Mouse (Mus musculus) layer of hippocampus, adult 2 months (tissue): ENCODE data around the gene Gcnt7. TPM values are rescaled to one million over a fixed set of nuclear protein-coding genes. Genes with fewer than 3 reads are reported as not detected.

Experiments used
- DNase-seq, 2 experiments: peaks; one replicate each; pipeline ENCODE4 v3.0.0; 2022; ENCODE audit warnings: low spot score in 2 of 2
- H3K27ac ChIP-seq: fragments of 200-600 bp; 2 replicates; pipeline ENCODE4 v1.8.1; 2022
- H3K4me3 ChIP-seq: fragments of 200-600 bp; 2 replicates; pipeline ENCODE4 v1.8.1; 2022; ENCODE audit warnings: mild to moderate bottlenecking
- CTCF ChIP-seq: fragments of 200-600 bp; conservative IDR thresholded peaks from 2 replicates; pipeline ENCODE4 v1.8.1; 2022; ENCODE audit warnings: antibody characterized with exemption, mild to moderate bottlenecking, moderate library complexity
- total RNA-seq, 2 experiments: library from RNA; stranded (reverse); gene quantifications; 2 replicates each; pipeline ENCODE4 v1.2.3; 2021

The Gcnt7 gene
- total RNA-seq, 2 experiments from 2014 or later = not detected

DNA sequence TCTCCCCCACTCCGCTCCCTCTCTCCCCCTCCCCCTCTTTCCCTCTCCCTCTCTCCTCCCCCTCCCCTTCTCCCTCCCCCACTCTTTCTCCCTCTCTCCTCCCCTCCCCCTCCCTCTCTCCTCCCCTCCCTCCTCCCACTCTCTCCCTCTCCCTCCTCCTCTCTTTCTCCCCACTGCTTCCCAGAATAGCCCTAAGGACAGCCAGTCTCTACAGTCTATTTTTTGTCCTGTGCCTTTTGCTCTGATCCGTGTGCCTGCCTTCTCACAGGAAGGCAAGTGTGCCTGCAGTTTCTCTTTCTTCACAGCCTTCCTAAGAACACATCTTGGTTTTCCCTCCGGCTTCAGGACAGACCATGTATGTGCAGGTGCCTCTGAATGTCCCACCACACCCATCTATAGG is 19.0 kb upstream of the Gcnt7 start:
- DNase-seq = no peak

DNA sequence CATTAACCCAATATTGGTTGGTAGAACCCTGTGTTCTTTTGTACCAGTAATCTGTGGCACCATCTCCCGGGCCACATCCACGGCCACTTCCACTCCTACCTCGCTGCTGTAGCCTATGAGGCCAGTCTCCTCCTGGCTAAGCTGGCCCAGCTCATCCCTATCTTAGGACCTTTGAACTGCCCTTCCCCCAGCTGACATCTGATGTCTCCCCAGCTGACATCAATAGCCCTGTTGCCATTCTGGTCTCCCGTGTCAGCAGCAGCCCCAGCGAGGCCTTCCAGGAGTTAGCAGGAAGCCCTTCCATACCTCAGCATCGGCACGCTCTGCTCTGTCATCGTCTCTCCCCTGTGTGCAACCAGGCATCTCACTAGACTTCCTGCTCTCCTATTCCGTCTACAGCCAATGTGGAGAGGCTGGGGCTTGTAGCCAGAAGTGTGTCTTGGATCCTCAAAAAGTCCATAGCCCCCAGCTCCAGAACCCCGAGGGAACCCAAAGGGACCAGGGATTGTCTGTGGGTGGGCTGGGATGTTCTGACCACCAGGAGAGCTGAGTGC is 18.4 kb upstream of the Gcnt7 start:
- no peak for TF ChIP-seq CTCF
- H3K27ac ChIP-seq = no peak overlapping the region
- H3K4me3 ChIP-seq = no peak overlapping the region
- no peak for DNase-seq

More for the DNA sequence above, 19.0 kb upstream of the Gcnt7 start:
- TF ChIP-seq CTCF = no peak
- Histone ChIP-seq H3K27ac (no peak overlapping the region), H3K4me3 (no peak overlapping the region)

GRCm38 (mm10) chr2:172474970-172475369 is 16.6 kb upstream of the Gcnt7 start:
- Histone ChIP-seq H3K27ac (no peak overlapping the region), H3K4me3 (no peak overlapping the region)
- peak; percentile 63 for TF ChIP-seq CTCF
- DNase-seq = no peak

GRCm38 (mm10) chr2:172473591-172473990 is 15.2 kb upstream of the Gcnt7 start:
- no peak for TF ChIP-seq CTCF
- DNase-seq = no peak

GRCm38 (mm10) chr2:172472318-172472717 is 13.9 kb upstream of the Gcnt7 start, which contains the start of gene Fam209:
Gene Fam209 (plus strand): TSS chr2:172472520.
- no peak for DNase-seq
- H3K27ac ChIP-seq = no peak within 1 kb of the TSS
- no peak for TF ChIP-seq CTCF
- no peak within 1 kb of the TSS for H3K4me3 ChIP-seq

More at GRCm38 (mm10) chr2:172473591-172473990, 15.2 kb upstream of the Gcnt7 start:
- Histone ChIP-seq H3K27ac (no peak overlapping the region), H3K4me3 (no peak overlapping the region)

DNA sequence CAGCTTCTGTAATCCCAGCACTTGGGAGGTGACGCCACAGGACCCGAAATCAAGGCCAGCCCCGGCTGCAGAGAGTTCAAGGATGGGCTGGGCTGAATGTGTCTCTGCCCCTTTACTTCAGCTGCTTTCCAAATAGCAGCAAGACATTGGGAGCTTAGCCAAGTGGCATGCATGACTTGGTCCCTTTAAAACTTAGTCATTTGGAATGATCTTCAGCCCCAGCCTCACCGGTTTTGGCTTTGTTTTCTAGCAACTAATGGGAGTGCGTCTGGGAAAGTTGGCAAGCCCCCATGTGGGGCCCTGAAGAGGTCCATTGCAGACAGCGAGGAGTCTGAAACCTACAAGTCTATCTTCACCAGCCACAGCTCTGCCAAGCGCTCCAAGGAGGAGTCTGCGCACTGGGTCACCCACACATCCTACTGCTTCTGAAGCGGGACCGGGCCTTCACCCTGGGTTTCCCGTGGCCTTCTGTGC is 10.0 kb upstream of the Gcnt7 start:
- no peak overlapping the region for H3K4me3 ChIP-seq
- no peak overlapping the region for H3K27ac ChIP-seq
- TF ChIP-seq CTCF = no peak
- DNase-seq = no peak

- Histone ChIP-seq H3K27ac (no peak overlapping the region), H3K4me3 (no peak overlapping the region)
- TF ChIP-seq CTCF = no peak
- no peak for DNase-seq
Measured at GRCm38 (mm10) chr2:172467206-172467605, 8.8 kb upstream of the Gcnt7 start.

- no peak for DNase-seq
- TF ChIP-seq CTCF = no peak
- Histone ChIP-seq H3K4me3 (no peak overlapping the region), H3K27ac (no peak overlapping the region)
Measured at GRCm38 (mm10) chr2:172466427-172467132, 8.2 kb upstream of the Gcnt7 start.

DNA sequence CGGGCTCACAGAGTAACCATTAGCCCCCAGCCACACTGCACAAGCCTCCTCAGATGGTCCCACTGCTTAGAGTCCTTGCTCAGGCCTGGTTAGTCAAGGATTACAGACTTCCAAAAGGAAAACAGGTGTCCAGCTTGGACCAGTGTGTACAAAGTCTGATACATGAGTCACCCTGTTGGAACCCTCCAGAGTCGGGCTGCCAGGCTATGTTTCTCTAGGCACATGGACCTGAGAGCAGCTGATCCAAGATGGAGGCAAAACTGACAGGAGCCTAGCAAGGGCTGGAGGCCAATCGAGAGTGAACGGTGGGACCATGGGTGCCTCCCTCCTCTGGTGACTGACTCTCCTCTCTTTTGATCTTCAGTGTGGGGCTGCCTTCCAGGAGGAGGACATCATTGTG is 4.4 kb upstream of the Gcnt7 start:
- no peak for TF ChIP-seq CTCF
- Histone ChIP-seq H3K27ac (no peak overlapping the region), H3K4me3 (no peak overlapping the region)
- DNase-seq = no peak

DNA sequence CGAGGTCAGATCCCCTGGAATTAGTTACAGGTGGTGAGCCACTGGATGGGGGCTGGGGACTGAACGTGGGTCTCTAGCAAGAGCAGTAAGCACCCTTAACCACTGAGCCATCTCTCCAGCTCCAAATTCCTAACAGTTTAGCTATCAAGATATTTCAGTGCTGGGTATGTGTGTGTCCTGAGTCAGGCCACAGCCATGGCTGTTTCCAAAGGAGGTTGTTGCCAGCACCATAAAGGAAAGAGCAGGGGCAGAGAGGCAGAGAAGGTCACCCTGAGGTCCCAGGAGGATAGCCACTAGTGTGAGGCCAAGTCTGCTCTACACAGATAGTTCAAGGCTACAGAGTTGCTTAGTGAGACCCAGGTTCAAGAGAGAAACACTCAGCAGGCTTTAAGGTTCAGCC is 2.3 kb upstream of the Gcnt7 start:
- TF ChIP-seq CTCF = no peak
- DNase-seq = no peak
- Histone ChIP-seq H3K4me3 (no peak overlapping the region), H3K27ac (no peak overlapping the region)

- H3K4me3 ChIP-seq = no peak overlapping the region
- no peak overlapping the region for H3K27ac ChIP-seq
- no peak for TF ChIP-seq CTCF
- DNase-seq = no peak
Measured at GRCm38 (mm10) chr2:172452458-172452857, 5.9 kb downstream of the Gcnt7 start.

- DNase-seq = no peak
- H3K4me3 ChIP-seq = no peak overlapping the region
- H3K27ac ChIP-seq = no peak overlapping the region
- no peak for TF ChIP-seq CTCF
Measured at GRCm38 (mm10) chr2:172452031-172452430, 6.4 kb downstream of the Gcnt7 start.

DNA sequence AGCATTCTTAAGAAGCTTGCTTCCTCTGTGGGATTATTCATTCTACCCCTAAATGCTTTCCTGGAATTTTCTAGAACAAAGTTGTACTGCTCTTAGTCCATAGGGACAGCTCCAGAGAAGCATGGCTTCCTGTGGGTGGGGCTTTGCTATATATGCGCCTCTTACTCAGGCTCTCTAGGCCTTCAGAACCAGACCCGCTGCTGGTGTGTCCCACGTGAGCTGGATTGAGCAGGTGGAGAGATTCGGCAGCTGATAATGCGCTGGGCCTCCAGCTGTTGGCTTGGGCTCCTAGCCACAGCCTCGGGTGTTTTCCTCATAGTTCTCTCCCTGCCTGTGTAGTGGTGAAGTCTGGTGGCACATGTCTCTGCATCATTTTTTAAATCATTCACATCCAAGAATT is 7.8 kb downstream of the Gcnt7 start:
- Histone ChIP-seq H3K4me3 (no peak overlapping the region), H3K27ac (no peak overlapping the region)
- no peak for TF ChIP-seq CTCF
- DNase-seq = no peak

DNA sequence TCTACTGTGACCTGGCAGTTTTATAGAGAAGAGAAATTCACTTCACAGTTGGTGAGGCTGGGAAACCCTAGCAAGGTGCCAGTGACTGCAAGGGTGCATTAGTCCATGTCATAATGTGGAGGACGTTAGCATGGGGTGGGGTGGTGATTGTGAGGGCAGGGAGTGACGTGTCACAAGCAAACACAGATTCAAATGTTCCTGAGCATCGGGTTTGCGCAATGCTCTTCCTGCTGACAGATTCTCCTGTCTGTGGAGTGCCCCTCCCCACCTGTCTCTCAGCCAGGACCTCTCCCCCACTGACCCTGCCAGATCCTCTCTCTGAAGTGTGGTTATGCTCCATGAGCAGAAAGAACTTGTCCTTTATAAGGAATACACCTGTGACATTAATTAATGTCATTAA is 10.1 kb downstream of the Gcnt7 start:
- no peak for TF ChIP-seq CTCF
- Histone ChIP-seq H3K4me3 (no peak overlapping the region), H3K27ac (no peak overlapping the region)
- no peak for DNase-seq

DNA sequence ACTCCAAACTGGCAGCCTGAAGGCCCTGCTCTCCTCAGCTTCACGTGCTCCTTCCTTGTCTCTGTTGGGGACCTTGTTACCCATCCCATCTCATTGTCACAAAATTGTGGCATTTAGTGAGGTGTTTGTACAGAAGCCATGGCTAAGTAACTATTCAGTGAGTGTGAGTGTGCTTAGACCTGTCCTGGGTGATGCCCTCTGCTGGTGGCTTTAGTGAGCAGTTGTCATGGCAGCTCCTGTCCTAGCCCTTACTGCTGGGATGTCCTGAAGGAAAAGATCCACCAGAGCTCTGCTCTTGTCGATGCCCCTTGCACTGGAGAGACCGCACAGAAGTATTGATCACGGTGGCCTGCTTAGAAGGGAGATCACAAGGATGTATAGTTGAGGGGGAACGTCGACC is 11.1 kb downstream of the Gcnt7 start:
- peak; percentile 64 for TF ChIP-seq CTCF
- no peak overlapping the region for H3K27ac ChIP-seq
- no peak for DNase-seq
- no peak overlapping the region for H3K4me3 ChIP-seq
